Mouse (Mus musculus): ENCODE results near the gene Timm13. TPM values are rescaled to one million over a fixed set of nuclear protein-coding genes. Genes with fewer than 3 reads are reported as not detected.

Timm13 gene
- 288 and 309 TPM in 2 replicates for polyA plus RNA-seq (2015; fragmentation: Nextera tagmentation; extraction: Ambion mirVana)

GRCm38 (mm10) chr10:80900318-80901247, at the start of gene Timm13:
Gene Timm13 (minus strand): TSS chr10:80900969.
- Histone ChIP-seq H3K9ac (ENCODE audit: low read length) (peak within 1 kb of the TSS; percentile 88), H3K27me3 (ENCODE audit: control insufficient read depth, insufficient read depth, low read length) (no peaks in the 10 kb centered on the region), H3K4me3 (replicated peaks; ENCODE audit: low read length) (peak within 1 kb of the TSS; percentile 80), H3K27ac (ENCODE audit: low read length) (peak within 1 kb of the TSS; percentile 53), H3K36me3 (ENCODE audit: control insufficient read depth, insufficient read depth, low read length) (peaks cover 2% of the 10 kb centered on the region), H3K4me1 (ENCODE audit: control insufficient read depth, insufficient read depth, low read length) (peaks cover 17% of the 10 kb centered on the region), H3K9me3 (replicated peaks; ENCODE audit: control insufficient read depth, low read length) (no peaks in the 10 kb centered on the region), H3K4me2 (ENCODE audit: low read depth, low read length) (peak within 1 kb of the TSS; percentile 92)
- WGBS, result under 1% methylated on average over 72 of the region's 72 CpGs
- ATAC-seq (ENCODE audit: insufficient read depth, low FRiP score), result peak; percentile 97

- Histone ChIP-seq H3K9ac (ENCODE audit: low read length) (no peak overlapping the region), H3K27ac (ENCODE audit: low read length) (no peak overlapping the region), H3K36me3 (ENCODE audit: control insufficient read depth, insufficient read depth, low read length) (no peaks in the 10 kb centered on the region), H3K4me1 (ENCODE audit: control insufficient read depth, insufficient read depth, low read length) (peaks cover 35% of the 10 kb centered on the region), H3K27me3 (ENCODE audit: control insufficient read depth, insufficient read depth, low read length) (no peaks in the 10 kb centered on the region), H3K4me3 (replicated peaks; ENCODE audit: low read length) (no peak overlapping the region), H3K4me2 (ENCODE audit: low read depth, low read length) (no peak overlapping the region), H3K9me3 (replicated peaks; ENCODE audit: control insufficient read depth, low read length) (no peaks in the 10 kb centered on the region)
- WGBS, result 32% methylated on average over 5 of the region's 5 CpGs
- ATAC-seq (ENCODE audit: insufficient read depth, low FRiP score), result no peak
Measured at GRCm38 (mm10) chr10:80950314-80950713, 49.5 kb upstream of the Timm13 start.

GRCm38 (mm10) chr10:80949081-80949480, 48.3 kb upstream of the Timm13 start:
- ATAC-seq (ENCODE audit: insufficient read depth, low FRiP score), result no peak
- Histone ChIP-seq H3K27me3 (ENCODE audit: control insufficient read depth, insufficient read depth, low read length) (no peaks in the 10 kb centered on the region), H3K36me3 (ENCODE audit: control insufficient read depth, insufficient read depth, low read length) (no peaks in the 10 kb centered on the region), H3K9ac (ENCODE audit: low read length) (0 out of 2 replicates have a peak overlapping the region, but pooled peaks have one; percentile 18), H3K9me3 (replicated peaks; ENCODE audit: control insufficient read depth, low read length) (no peaks in the 10 kb centered on the region), H3K4me1 (ENCODE audit: control insufficient read depth, insufficient read depth, low read length) (peaks cover 23% of the 10 kb centered on the region), H3K4me2 (ENCODE audit: low read depth, low read length) (no peak overlapping the region), H3K27ac (ENCODE audit: low read length) (peak overlapping the region; percentile 42; the same call in 1 of the 2 replicates), H3K4me3 (replicated peaks; ENCODE audit: low read length) (no peak overlapping the region)
- WGBS, result 74% methylated on average over 3 of the region's 3 CpGs

- Histone ChIP-seq H3K9me3 (replicated peaks; ENCODE audit: control insufficient read depth, low read length) (no peaks in the 10 kb centered on the region), H3K4me1 (ENCODE audit: control insufficient read depth, insufficient read depth, low read length) (peaks cover 25% of the 10 kb centered on the region), H3K27me3 (ENCODE audit: control insufficient read depth, insufficient read depth, low read length) (no peaks in the 10 kb centered on the region), H3K4me2 (ENCODE audit: low read depth, low read length) (no peak overlapping the region), H3K27ac (ENCODE audit: low read length) (peak overlapping the region; percentile 80), H3K36me3 (ENCODE audit: control insufficient read depth, insufficient read depth, low read length) (no peaks in the 10 kb centered on the region), H3K4me3 (replicated peaks; ENCODE audit: low read length) (no peak overlapping the region), H3K9ac (ENCODE audit: low read length) (0 out of 2 replicates have a peak overlapping the region, but pooled peaks have one; percentile 18)
- ATAC-seq (ENCODE audit: insufficient read depth, low FRiP score), result peak; percentile 64; the same call in 1 of the 2 replicates
- 25% methylated on average over 6 of the region's 6 CpGs for WGBS
Measured at GRCm38 (mm10) chr10:80948570-80948969, 47.8 kb upstream of the Timm13 start.

GRCm38 (mm10) chr10:80947802-80948201, 47.0 kb upstream of the Timm13 start:
- peak overlapping the region; percentile 80 for H3K27ac ChIP-seq (ENCODE audit: low read length)
- H3K4me3 ChIP-seq (replicated peaks; ENCODE audit: low read length), result no peak overlapping the region
- peaks cover 26% of the 10 kb centered on the region for H3K4me1 ChIP-seq (ENCODE audit: control insufficient read depth, insufficient read depth, low read length)
- no peaks in the 10 kb centered on the region for H3K36me3 ChIP-seq (ENCODE audit: control insufficient read depth, insufficient read depth, low read length)
- 31% methylated on average over 2 of the region's 2 CpGs for WGBS
- H3K9ac ChIP-seq (ENCODE audit: low read length), result no peak overlapping the region
- no peaks in the 10 kb centered on the region for H3K9me3 ChIP-seq (replicated peaks; ENCODE audit: control insufficient read depth, low read length)
- ATAC-seq (ENCODE audit: insufficient read depth, low FRiP score), result no peak
- H3K27me3 ChIP-seq (ENCODE audit: control insufficient read depth, insufficient read depth, low read length), result no peaks in the 10 kb centered on the region
- no peak overlapping the region for H3K4me2 ChIP-seq (ENCODE audit: low read depth, low read length)

GRCm38 (mm10) chr10:80946684-80947437, 46.1 kb upstream of the Timm13 start:
- H3K4me1 ChIP-seq (ENCODE audit: control insufficient read depth, insufficient read depth, low read length), result peaks cover 26% of the 10 kb centered on the region
- no peak overlapping the region for H3K9ac ChIP-seq (ENCODE audit: low read length)
- no peaks in the 10 kb centered on the region for H3K36me3 ChIP-seq (ENCODE audit: control insufficient read depth, insufficient read depth, low read length)
- 64% methylated on average over 14 of the region's 14 CpGs for WGBS
- H3K9me3 ChIP-seq (replicated peaks; ENCODE audit: control insufficient read depth, low read length), result no peaks in the 10 kb centered on the region
- peak overlapping the region; percentile 80 for H3K27ac ChIP-seq (ENCODE audit: low read length)
- H3K4me2 ChIP-seq (ENCODE audit: low read depth, low read length), result no peak overlapping the region
- ATAC-seq (ENCODE audit: insufficient read depth, low FRiP score), result 0 out of 2 replicates have a peak, but pooled peaks have one; percentile 19
- H3K4me3 ChIP-seq (replicated peaks; ENCODE audit: low read length), result no peak overlapping the region
- H3K27me3 ChIP-seq (ENCODE audit: control insufficient read depth, insufficient read depth, low read length), result no peaks in the 10 kb centered on the region

- Histone ChIP-seq H3K4me2 (ENCODE audit: low read depth, low read length) (no peak overlapping the region), H3K27me3 (ENCODE audit: control insufficient read depth, insufficient read depth, low read length) (no peaks in the 10 kb centered on the region), H3K9me3 (replicated peaks; ENCODE audit: control insufficient read depth, low read length) (no peaks in the 10 kb centered on the region), H3K4me3 (replicated peaks; ENCODE audit: low read length) (no peak overlapping the region), H3K4me1 (ENCODE audit: control insufficient read depth, insufficient read depth, low read length) (peaks cover 47% of the 10 kb centered on the region), H3K27ac (ENCODE audit: low read length) (no peak overlapping the region), H3K9ac (ENCODE audit: low read length) (no peak overlapping the region), H3K36me3 (ENCODE audit: control insufficient read depth, insufficient read depth, low read length) (no peaks in the 10 kb centered on the region)
- WGBS, result 72% methylated on average over 5 of the region's 5 CpGs
- ATAC-seq (ENCODE audit: insufficient read depth, low FRiP score), result no peak
Measured at GRCm38 (mm10) chr10:80944231-80944630, 43.5 kb upstream of the Timm13 start.

GRCm38 (mm10) chr10:80943701-80944100, 42.9 kb upstream of the Timm13 start:
- no peak for ATAC-seq (ENCODE audit: insufficient read depth, low FRiP score)
- Histone ChIP-seq H3K9me3 (replicated peaks; ENCODE audit: control insufficient read depth, low read length) (no peaks in the 10 kb centered on the region), H3K36me3 (ENCODE audit: control insufficient read depth, insufficient read depth, low read length) (no peaks in the 10 kb centered on the region), H3K9ac (ENCODE audit: low read length) (no peak overlapping the region), H3K4me2 (ENCODE audit: low read depth, low read length) (no peak overlapping the region), H3K4me3 (replicated peaks; ENCODE audit: low read length) (no peak overlapping the region), H3K4me1 (ENCODE audit: control insufficient read depth, insufficient read depth, low read length) (peaks cover 48% of the 10 kb centered on the region), H3K27ac (ENCODE audit: low read length) (0 out of 2 replicates have a peak overlapping the region, but pooled peaks have one; percentile 11), H3K27me3 (ENCODE audit: control insufficient read depth, insufficient read depth, low read length) (no peaks in the 10 kb centered on the region)
- WGBS, result 46% methylated on average over 9 of the region's 9 CpGs

GRCm38 (mm10) chr10:80942919-80943318, 42.1 kb upstream of the Timm13 start:
- no peak for ATAC-seq (ENCODE audit: insufficient read depth, low FRiP score)
- Histone ChIP-seq H3K36me3 (ENCODE audit: control insufficient read depth, insufficient read depth, low read length) (no peaks in the 10 kb centered on the region), H3K4me3 (replicated peaks; ENCODE audit: low read length) (no peak overlapping the region), H3K27me3 (ENCODE audit: control insufficient read depth, insufficient read depth, low read length) (no peaks in the 10 kb centered on the region), H3K9me3 (replicated peaks; ENCODE audit: control insufficient read depth, low read length) (no peaks in the 10 kb centered on the region), H3K9ac (ENCODE audit: low read length) (no peak overlapping the region), H3K27ac (ENCODE audit: low read length) (no peak overlapping the region), H3K4me1 (ENCODE audit: control insufficient read depth, insufficient read depth, low read length) (peaks cover 50% of the 10 kb centered on the region), H3K4me2 (ENCODE audit: low read depth, low read length) (no peak overlapping the region)
- WGBS, result 61% methylated on average over 8 of the region's 8 CpGs

Measured in stomach, embryonic 16.5 days (tissue).